Mouse (Mus musculus) right cerebral cortex, postnatal 14 days (tissue): ENCODE measurements around the gene Alyref.

Source experiments
- DNase-seq: peaks from one replicate; pipeline ENCODE4 v3.0.0; 2022

Gene Alyref

GRCm38 (mm10) chr11:120625152-120625775 is 27.1 kb upstream of the Alyref start, which contains the start of gene Sirt7:
TSS of gene Sirt7 (minus strand) at chr11:120625240.
- no peak for DNase-seq

DNA sequence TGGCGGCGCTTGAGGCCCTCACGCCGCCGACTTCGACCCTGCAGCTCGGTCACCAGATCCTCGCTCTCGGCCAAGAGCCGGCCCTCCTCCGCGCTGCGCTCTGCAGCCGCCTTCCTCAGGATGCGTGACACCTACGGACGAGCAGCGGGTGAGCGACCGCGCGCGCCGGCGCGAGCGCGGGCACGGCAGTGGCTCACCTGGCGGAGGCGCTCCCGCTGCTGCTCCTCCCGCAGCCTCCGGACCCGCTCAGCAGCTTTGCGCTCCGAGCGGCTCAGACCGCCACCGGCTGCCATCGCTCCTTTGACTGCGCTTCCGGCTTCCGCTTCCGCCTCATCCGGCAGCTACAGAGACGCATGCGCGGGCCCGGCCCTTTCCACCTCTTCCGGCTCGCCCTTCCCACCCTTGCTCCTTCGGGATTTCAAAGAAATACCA is 26.5 kb upstream of the Alyref start:
- DNase-seq = peak; percentile 85

DNA sequence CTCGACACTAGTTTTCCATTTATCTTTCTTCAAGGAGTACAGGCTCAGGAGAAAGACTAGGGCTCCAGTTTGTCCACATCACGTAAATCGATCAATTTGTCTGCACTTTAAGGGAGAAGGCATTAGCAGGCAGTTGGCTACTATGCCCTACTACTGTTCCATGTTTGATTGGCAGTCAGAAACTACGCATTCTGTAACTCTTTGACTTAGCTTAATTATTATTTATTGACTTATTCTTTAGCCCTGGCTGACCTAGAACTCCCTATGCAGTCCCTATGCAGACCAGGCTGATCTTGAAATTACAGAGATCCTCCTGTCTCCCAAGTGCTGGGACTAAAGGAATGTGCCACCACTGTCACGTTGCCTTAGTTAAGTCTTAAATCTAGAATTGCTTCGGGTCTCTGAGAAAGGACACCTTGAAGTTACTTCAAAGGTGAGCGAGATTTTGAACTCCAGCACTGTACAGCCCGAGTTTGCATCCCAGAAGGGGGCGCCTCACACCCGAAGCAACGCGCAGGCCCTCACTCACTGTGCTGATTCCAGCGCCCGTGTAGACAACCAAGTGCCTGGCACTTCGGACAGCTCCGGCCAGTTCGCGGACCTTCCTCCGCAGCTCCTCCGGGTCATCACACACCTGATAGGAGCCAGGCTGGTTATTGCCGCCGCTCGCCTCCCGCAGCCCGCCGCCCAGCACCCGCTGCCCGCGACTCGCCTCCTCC is 26.0 kb upstream of the Alyref start:
- DNase-seq = peak; percentile 71

- no peak for DNase-seq
These were observed 24.6 kb upstream of the Alyref start for GRCm38 (mm10) chr11:120622805-120623204.

DNA sequence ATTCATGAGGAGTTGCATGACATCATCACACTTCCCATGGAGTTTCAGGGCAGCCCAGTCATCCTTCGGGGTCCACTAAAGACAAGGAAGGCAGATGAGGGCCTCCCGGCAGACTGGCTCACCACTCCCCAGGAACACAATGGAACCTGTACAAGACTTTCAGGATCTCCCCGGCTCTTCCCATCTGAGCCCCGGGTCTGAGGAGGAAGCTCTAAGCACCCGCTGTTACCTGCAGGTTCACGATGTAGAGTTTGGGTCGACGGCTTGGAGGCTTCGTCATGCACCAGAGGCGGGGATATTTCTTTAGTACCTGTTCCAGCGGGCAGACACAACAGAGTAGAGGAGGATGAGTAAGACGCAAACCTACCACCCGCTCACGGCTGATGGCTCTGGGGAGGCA is 22.0 kb upstream of the Alyref start:
- no peak for DNase-seq

- no peak for DNase-seq
These were observed 20.7 kb upstream of the Alyref start for GRCm38 (mm10) chr11:120618619-120619535.

- peak; percentile 91 for DNase-seq
These were observed 19.5 kb upstream of the Alyref start, which contains the start of gene Pcyt2 for GRCm38 (mm10) chr11:120617519-120618112. TSS of gene Pcyt2 (minus strand) at chr11:120617936.

DNA sequence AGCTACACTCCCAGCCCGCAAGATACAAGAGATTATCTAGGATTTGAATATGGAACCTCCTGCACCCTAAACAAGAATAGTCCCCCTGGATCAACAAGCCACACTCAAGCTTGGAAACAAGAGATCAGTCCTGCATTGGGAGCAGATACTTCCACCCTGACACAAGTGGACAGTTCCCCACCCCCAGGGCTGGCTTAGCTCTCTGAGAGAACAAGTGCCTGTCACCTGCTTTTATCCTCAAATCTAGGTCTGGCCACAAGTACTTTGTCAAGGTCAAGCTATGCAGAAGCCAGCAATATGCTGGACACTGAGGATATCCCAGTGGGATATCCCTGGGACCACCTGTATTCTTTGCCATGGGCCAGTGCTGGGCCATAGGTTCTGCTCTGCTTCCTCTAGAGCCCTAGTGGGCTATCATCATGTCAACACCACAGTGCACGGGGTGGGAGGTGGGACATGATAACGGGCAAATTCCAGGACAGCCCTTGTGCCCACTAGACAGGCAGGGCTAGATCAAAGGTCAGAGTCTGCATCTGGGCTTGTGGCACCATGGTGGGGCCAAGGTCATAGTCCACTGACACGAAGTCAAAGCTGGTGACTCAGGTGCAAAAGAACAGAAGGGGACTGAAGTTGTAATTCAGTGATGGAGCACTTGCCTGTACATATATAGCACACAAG is 18.6 kb upstream of the Alyref start:
- no peak for DNase-seq

- no peak for DNase-seq
These were observed 17.5 kb upstream of the Alyref start for GRCm38 (mm10) chr11:120615606-120616203.

DNA sequence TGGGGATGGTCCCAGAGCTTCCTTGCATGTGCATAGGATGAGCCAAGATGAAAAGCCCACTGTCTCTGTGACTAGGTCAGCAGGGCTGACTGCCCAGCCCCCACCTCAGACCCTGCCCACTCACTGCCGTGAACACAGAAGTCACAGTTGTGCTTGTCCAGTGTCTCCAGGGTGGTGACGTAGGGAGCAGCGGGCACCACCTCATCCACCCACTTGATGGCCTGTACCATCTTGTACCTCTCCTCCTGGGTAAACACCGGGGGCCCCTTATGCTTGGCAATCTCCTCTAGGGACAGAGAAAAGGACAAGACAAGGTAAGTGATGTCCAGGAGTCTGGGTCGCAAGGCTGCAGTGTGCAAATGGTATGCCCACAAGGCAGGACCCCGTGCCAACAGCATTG is 17.0 kb upstream of the Alyref start:
- DNase-seq = no peak

- no peak for DNase-seq
These were observed 15.8 kb upstream of the Alyref start for GRCm38 (mm10) chr11:120613976-120614375.

- no peak for DNase-seq
These were observed 15.4 kb upstream of the Alyref start for GRCm38 (mm10) chr11:120613481-120613972.

DNA sequence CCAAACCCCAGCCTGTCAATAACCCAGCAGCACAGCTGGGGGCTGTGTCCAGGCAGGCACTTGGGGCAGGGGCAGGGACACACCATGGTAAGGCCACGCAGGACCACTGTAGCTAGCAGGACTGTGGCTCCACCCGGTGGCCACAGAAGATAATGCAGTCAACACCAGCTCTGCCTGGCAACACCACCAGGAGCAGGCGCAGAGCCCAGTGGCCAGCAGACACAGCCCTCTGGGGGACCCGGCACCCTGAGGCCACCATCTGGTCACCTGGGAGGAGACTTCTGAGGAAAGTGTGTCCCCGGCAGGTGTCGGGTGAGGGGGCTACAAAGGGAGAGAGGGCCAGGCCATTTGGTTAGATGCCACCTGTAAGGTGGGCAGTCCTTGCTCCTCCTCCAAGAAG is 14.6 kb upstream of the Alyref start:
- peak; percentile 71 for DNase-seq

DNA sequence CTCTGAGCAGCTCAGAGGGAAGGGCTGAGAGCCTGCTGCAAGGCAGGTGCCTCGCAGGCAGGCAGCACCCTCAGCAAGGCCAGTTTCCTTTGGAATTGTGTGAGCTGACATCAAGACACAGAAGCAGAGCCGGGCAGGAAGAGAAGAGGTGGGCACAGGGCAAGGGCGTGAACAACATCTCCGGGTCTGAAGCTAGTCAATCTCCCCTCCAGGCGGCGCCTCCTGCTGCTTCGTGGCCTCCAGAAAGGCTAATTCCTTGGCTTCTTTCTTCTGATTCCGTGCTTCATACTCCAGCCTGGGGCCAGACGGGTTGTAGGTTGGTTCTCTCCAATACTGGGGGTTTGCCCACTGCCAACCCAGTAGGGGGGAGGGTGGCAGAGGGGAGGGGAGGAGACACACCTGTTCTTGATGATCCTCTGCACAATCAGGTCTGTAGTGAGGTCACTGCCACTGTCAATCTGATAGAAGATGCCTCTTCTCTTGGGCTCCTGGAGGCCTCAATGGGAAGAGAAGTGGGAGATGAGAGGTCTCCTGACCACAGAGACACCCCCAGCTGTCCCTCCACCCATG is 12.4 kb upstream of the Alyref start:
- DNase-seq = no peak

DNA sequence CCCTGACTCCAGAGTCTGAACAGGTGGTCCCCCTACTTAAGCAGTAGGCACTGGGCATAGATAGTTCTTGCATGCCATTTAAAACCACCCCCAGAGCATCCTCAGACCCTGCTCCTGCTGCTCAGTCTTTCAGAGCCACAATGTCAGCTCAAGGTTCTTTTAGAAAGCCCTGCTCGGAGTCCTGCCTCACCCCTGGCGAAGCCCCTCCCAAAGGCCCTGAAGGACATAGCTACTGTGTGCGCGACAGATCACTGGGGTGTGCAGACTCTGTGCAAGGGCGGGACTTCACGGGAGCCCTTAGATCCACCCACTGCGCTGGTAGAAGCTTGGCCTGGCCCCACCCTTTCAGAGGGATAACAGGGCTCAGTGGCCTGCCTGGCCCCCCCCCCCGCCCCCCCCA is 11.1 kb upstream of the Alyref start:
- DNase-seq = no peak

GRCm38 (mm10) chr11:120608241-120609034 is 10.3 kb upstream of the Alyref start, which contains the start of gene Npb:
TSS of gene Npb (plus strand) at chr11:120608477.
- DNase-seq = no peak

DNA sequence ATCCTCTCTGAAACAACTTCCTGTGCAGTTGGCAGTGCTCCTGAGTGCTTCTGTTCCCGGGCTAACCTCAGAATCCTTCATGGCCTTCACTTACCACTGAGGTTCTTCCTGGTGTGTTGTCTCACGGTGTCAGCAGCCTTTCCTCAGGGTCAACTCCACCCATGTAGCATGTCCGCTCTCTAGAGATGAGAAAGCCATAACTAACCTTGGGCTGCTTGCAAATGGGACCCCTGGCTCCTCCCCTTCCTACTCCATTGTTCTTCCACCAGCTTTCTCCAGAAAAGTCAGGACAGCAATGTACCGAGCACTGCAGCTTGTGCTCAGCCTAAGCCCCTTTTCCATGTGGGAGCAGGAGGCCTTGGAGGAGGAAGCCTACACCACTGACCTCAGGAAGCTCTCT is 8.6 kb upstream of the Alyref start:
- no peak for DNase-seq

- no peak for DNase-seq
These were observed 7.5 kb upstream of the Alyref start for GRCm38 (mm10) chr11:120605667-120606066.

DNA sequence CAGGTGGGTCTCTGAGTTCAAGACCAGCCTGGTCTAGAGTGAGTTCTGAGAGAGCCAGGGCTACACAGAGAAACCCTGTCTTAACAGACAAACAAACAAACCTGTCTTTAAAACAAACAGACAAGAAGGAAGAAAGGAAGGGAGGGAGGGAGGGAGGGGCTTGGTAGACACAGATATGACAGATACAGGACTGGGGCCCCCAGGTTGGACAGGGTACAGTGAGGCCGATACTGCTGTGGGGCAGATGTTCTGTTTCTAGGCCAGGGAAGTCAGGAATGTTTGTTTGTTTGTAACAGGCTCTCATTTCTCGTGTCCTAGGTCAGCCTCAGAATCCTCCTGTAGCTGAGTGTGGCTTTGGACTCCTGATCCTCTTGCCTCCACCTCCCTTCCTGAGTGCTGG is 5.4 kb upstream of the Alyref start:
- no peak for DNase-seq

GRCm38 (mm10) chr11:120600716-120601115 is 2.6 kb upstream of the Alyref start:
- DNase-seq = no peak
